Mouse (Mus musculus): ENCODE measurements around the gene Adam1a.

DNA sequence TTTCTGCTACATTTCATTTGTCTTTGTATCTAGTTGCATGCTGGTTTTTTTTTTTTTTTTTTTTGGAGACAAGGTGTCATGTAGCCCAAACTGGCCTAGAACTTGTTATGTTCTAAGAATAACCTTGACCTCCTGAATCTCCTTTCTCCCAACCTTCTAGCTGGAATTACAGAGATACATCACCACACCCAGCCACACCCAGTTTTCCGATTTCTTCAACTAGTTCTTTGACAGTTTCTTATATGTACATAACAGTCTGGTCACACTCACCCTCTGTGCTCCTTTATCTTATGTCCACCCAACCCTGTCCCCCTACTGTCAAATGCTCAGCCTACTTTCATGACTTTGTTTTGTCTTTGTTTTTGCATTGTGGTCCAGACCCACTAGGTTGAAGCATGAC is 38.4 kb downstream of the Adam1a start:
- TF ChIP-seq CTCF (IDR thresholded peaks at IDR 0.05; ENCODE audit: low read depth, low read length) (no peak), POLR2A (IDR thresholded peaks at IDR 0.05; ENCODE audit: extremely low read depth, insufficient read depth, low read length) (no peak)
